Comparison of ENCODE assay signal across 25 mouse cellular contexts in genomic region chr15:100726721-100727120, GRCm38 (mm10). TPM values are rescaled to one million over a fixed set of nuclear protein-coding genes. Genes with fewer than 3 reads are reported as not detected.
DNase-seq lines count a peak whose midpoint lies in the region; ATAC-seq and TF ChIP-seq lines count a peak whose summit lies in the region.
"Had no signal": no experiment of that assay in that cellular context is flagged by ENCODE, and none has a peak within 500 bp of the region (broad histone marks: within the 10 kb centered on the region; RNA-seq: fewer than 3 reads in every experiment).

No protein-coding gene starts in this region.

- H3K9ac ChIP-seq in intestine, embryonic 14.5 days (ENCODE audit: low read length), result no peak overlapping the region
- no peak overlapping the region for H3K9ac ChIP-seq in intestine, postnatal 0 days (ENCODE audit: low read depth, low read length)
- H3K9ac ChIP-seq: forebrain, embryonic 13.5 days; forebrain, embryonic 15.5 days; forebrain, postnatal 0 days had no signal

- 0 out of 2 replicates have a peak, but pooled peaks cover 8% of the 10 kb centered on the region for H3K4me1 ChIP-seq in intestine, embryonic 14.5 days (replicated peaks; ENCODE audit: control insufficient read depth, insufficient read depth, low read length)
- H3K4me1 ChIP-seq in intestine, postnatal 0 days (replicated peaks; ENCODE audit: control insufficient read depth, insufficient read depth, low read length), result peaks cover 5% of the 10 kb centered on the region; the same call in 1 of the 2 replicates

- no peaks in the 10 kb centered on the region for H3K36me3 ChIP-seq in intestine, embryonic 14.5 days (ENCODE audit: control insufficient read depth, insufficient read depth, low read length)
- peaks cover 12% of the 10 kb centered on the region; the same call in 1 of the 2 replicates for H3K36me3 ChIP-seq in intestine, postnatal 0 days (ENCODE audit: control insufficient read depth, insufficient read depth)
- H3K36me3 ChIP-seq: forebrain, embryonic 15.5 days; G1E had no signal

- no peak for TF ChIP-seq CTCF in intestine, postnatal 0 days (IDR thresholded peaks at IDR 0.05; ENCODE audit: low read depth)

- no peak overlapping the region for H3K27ac ChIP-seq in intestine, embryonic 14.5 days (ENCODE audit: low read depth)
- no peak overlapping the region for H3K27ac ChIP-seq in intestine, postnatal 0 days (ENCODE audit: low read depth, low read length)
- H3K27ac ChIP-seq: forebrain, embryonic 13.5 days; forebrain, embryonic 15.5 days had no signal

- no peak overlapping the region for H3K4me2 ChIP-seq in intestine, embryonic 14.5 days (ENCODE audit: low read length)
- no peak overlapping the region; the same call in 1 of the 2 replicates for H3K4me2 ChIP-seq in intestine, postnatal 0 days (replicated peaks; ENCODE audit: low read depth)
- H3K4me2 ChIP-seq: forebrain, embryonic 13.5 days; forebrain, embryonic 15.5 days had no signal

- peak; percentile 1 for DNase-seq in adrenal gland, postnatal 14 days
- no peak for DNase-seq in adrenal gland, postnatal 4 days (ENCODE audit: low spot score in 2 of 2)
- DNase-seq in intestine, embryonic 14.5 days (ENCODE audit: low spot score), result peak; percentile 46
- peak; percentile 55 for DNase-seq in layer of hippocampus, adult 9-11 months
- no peak for DNase-seq in layer of hippocampus, postnatal 14 days (ENCODE audit: low spot score in 2 of 2)
- DNase-seq in brain, adult 2 months (ENCODE audit: low read depth, low spot score), result peak; percentile 78
- DNase-seq: adrenal gland, adult 8-10 months; adrenal gland, postnatal 25 days; B cell, adult 2 months; cerebellum, adult 11 months; cerebellum, adult 18-20 months; cerebellum, adult 8-10 months; cerebellum, adult 9-11 months; cerebellum, postnatal 14 days; cerebellum, postnatal 36 days; forebrain, postnatal 0 days had no signal

- H3K9me3 ChIP-seq in intestine, embryonic 14.5 days (ENCODE audit: control insufficient read depth, low read length), result no peaks in the 10 kb centered on the region
- H3K9me3 ChIP-seq in intestine, postnatal 0 days (ENCODE audit: control insufficient read depth), result no peaks in the 10 kb centered on the region
- H3K9me3 ChIP-seq: forebrain, embryonic 13.5 days; forebrain, embryonic 15.5 days had no signal

- WGBS in intestine, embryonic 14.5 days, result 83% methylated on average over 11 of the region's 11 CpGs
- WGBS in intestine, postnatal 0 days, result 89% methylated on average over 11 of the region's 11 CpGs

- H3K4me3 ChIP-seq in intestine, embryonic 14.5 days (ENCODE audit: low read depth, low read length), result no peak overlapping the region
- no peak overlapping the region for H3K4me3 ChIP-seq in intestine, postnatal 0 days (ENCODE audit: low read depth, low read length)
- H3K4me3 ChIP-seq: forebrain, embryonic 13.5 days; forebrain, embryonic 15.5 days had no signal

- ATAC-seq in intestine, embryonic 14.5 days (replicated peaks; ENCODE audit: low FRiP score, low TSS enrichment, low read depth), result no peak
- no peak for ATAC-seq in intestine, postnatal 0 days
- ATAC-seq in granulocyte monocyte progenitor cell, adult 5-6 weeks (replicated peaks; ENCODE audit: poor library complexity, severe bottlenecking), result no peak
- ATAC-seq: activated CD4-positive, CD25-positive, alpha-beta regulatory T cell, adult 4 months; CD4-positive, CD25-positive, alpha-beta regulatory T cell, adult 4 months; forebrain, embryonic 13.5 days; forebrain, embryonic 15.5 days; forebrain, postnatal 0 days; Patski had no signal

- H3K27me3 ChIP-seq in intestine, embryonic 14.5 days (replicated peaks; ENCODE audit: control insufficient read depth, insufficient read depth, low read length), result peaks cover 41% of the 10 kb centered on the region
- peaks cover 7% of the 10 kb centered on the region; the same call in 1 of the 2 replicates for H3K27me3 ChIP-seq in intestine, postnatal 0 days (replicated peaks; ENCODE audit: control insufficient read depth, insufficient read depth, low read length)
- H3K27me3 ChIP-seq: CH12.LX had no signal

RNA-seq across cellular contexts. Expression of gene Galnt6, which starts 2.5 kb away (rescaled TPM):
- total RNA-seq in adrenal gland, postnatal 14 days (2021), result 8.1 and 11.9 TPM in 2 replicates
- total RNA-seq in adrenal gland, postnatal 4 days (2021), result 10 to 100 TPM; 15.1 to 17.7 TPM
- 1.2 and 1.4 TPM in 2 replicates for polyA plus RNA-seq in intestine, embryonic 14.5 days (2014; fragmentation: Nextera tagmentation; extraction: Ambion mirVana)
- 65.3 and 72.5 TPM in 2 replicates for polyA plus RNA-seq in intestine, postnatal 0 days (2015; fragmentation: Nextera tagmentation; extraction: Ambion mirVana)
- 1 to 10 TPM; 2.0 to 2.1 TPM for total RNA-seq in layer of hippocampus, postnatal 14 days (2021)
- 25.4 and 27.4 TPM in 2 replicates for total RNA-seq in granulocyte monocyte progenitor cell, adult 5-6 weeks (2014; fragmentation: Nextera tagmentation)
- 32.5 and 44.6 TPM in 2 replicates for total RNA-seq in granulocyte monocyte progenitor cell, adult 5-6 weeks (2017)

RNA-seq across cellular contexts. Expression of gene Slc4a8, which starts 34.8 kb away (rescaled TPM):
- 10.4 and 14.6 TPM in 2 replicates for total RNA-seq in adrenal gland, postnatal 14 days (2021)
- 10 to 100 TPM; 15.8 to 22.2 TPM for total RNA-seq in adrenal gland, postnatal 4 days (2021)
- polyA plus RNA-seq in intestine, embryonic 14.5 days (2014; fragmentation: Nextera tagmentation; extraction: Ambion mirVana), result 5.4 and 6.4 TPM in 2 replicates
- 1.4 and 2.8 TPM in 2 replicates for polyA plus RNA-seq in intestine, postnatal 0 days (2015; fragmentation: Nextera tagmentation; extraction: Ambion mirVana)
- 10 to 100 TPM; 79.1 to 82.0 TPM for total RNA-seq in layer of hippocampus, postnatal 14 days (2021)
- total RNA-seq in granulocyte monocyte progenitor cell, adult 5-6 weeks (2014; fragmentation: Nextera tagmentation), result 11.3 and 23.0 TPM in 2 replicates
- 26.9 and 34.5 TPM in 2 replicates for total RNA-seq in granulocyte monocyte progenitor cell, adult 5-6 weeks (2017)
- polyA plus RNA-seq: G1E had no signal

RNA-seq across cellular contexts. Expression of gene Cela1, which starts 39.0 kb away (rescaled TPM):
- 26.1 and 32.9 TPM in 2 replicates for total RNA-seq in adrenal gland, postnatal 14 days (2021)
- 100 to 1,000 TPM in 1 of 2 experiments, 10 to 100 TPM in 1; 51.9 to 275 TPM for total RNA-seq in adrenal gland, postnatal 4 days (2021)
- 11.9 and 49.9 TPM in 2 replicates for polyA plus RNA-seq in intestine, embryonic 14.5 days (2014; fragmentation: Nextera tagmentation; extraction: Ambion mirVana)
- 37.2 and 41.1 TPM in 2 replicates for polyA plus RNA-seq in intestine, postnatal 0 days (2015; fragmentation: Nextera tagmentation; extraction: Ambion mirVana)
- 1 to 10 TPM; 1.7 to 1.9 TPM for total RNA-seq in layer of hippocampus, postnatal 14 days (2021)
- total RNA-seq in granulocyte monocyte progenitor cell, adult 5-6 weeks (2014; fragmentation: Nextera tagmentation), result 4.7 and 7.9 TPM in 2 replicates
- 2.3 and 2.5 TPM in 2 replicates for total RNA-seq in granulocyte monocyte progenitor cell, adult 5-6 weeks (2017)

RNA-seq across cellular contexts. Expression of gene Bin2, which starts 57.4 kb away (rescaled TPM):
- 3.6 and 14.8 TPM in 2 replicates for total RNA-seq in adrenal gland, postnatal 14 days (2021)
- total RNA-seq in adrenal gland, postnatal 4 days (2021), result 1 to 10 TPM; 4.0 to 4.8 TPM
- 5.7 and 6.4 TPM in 2 replicates for polyA plus RNA-seq in intestine, embryonic 14.5 days (2014; fragmentation: Nextera tagmentation; extraction: Ambion mirVana)
- polyA plus RNA-seq in intestine, postnatal 0 days (2015; fragmentation: Nextera tagmentation; extraction: Ambion mirVana), result 5.8 and 7.3 TPM in 2 replicates
- 1 to 10 TPM; 4.6 to 5.0 TPM for total RNA-seq in layer of hippocampus, postnatal 14 days (2021)
- total RNA-seq in granulocyte monocyte progenitor cell, adult 5-6 weeks (2014; fragmentation: Nextera tagmentation), result 114 TPM in 2 replicates
- 98.3 and 98.8 TPM in 2 replicates for total RNA-seq in granulocyte monocyte progenitor cell, adult 5-6 weeks (2017)
- polyA plus RNA-seq: Patski had no signal

Comparison
In these comparisons a context has a peak if more than half of its experiments do, and no peak if none do; other contexts are left out.
1. DNase-seq: peak in adrenal gland, postnatal 14 days (single experiment), intestine, embryonic 14.5 days (single experiment), layer of hippocampus, adult 9-11 months (single experiment) and brain, adult 2 months (single experiment); none in adrenal gland, postnatal 4 days (0 of 2) and layer of hippocampus, postnatal 14 days (0 of 2).